In genomic region chr3:51357624-51358023, GRCm38 (mm10) we compare ENCODE assay signal across 8 mouse cellular contexts. TPM values are rescaled to one million over a fixed set of nuclear protein-coding genes. Genes with fewer than 3 reads are reported as not detected.
DNase-seq lines count a peak whose midpoint lies in the region; TF ChIP-seq lines count a peak whose summit lies in the region.
"Had no signal": no experiment of that assay in that cellular context is flagged by ENCODE, and none has a peak within 500 bp of the region (broad histone marks: within the 10 kb centered on the region; RNA-seq: fewer than 3 reads in every experiment).

No protein-coding gene starts in this region.

- WGBS in macrophage (ENCODE audit: missing documents): 67% methylated on average over 13 of the region's 14 CpGs

- H3K9ac ChIP-seq in CH12.LX (ENCODE audit: insufficient read depth, low read depth): peak overlapping the region; percentile 61

- H3K79me2 ChIP-seq in CH12.LX (replicated peaks; ENCODE audit: control insufficient read depth, extremely low read depth, insufficient read depth, poor library complexity, severe bottlenecking): no peaks in the 10 kb centered on the region
- no peaks in the 10 kb centered on the region for H3K79me2 ChIP-seq in macrophage (ENCODE audit: inconsistent target)

- no peak for TF ChIP-seq POLR2A in CH12.LX (IDR thresholded peaks at IDR 0.05; ENCODE audit: low read depth, low read length)

- DNase-seq in CH12.LX (ENCODE audit: extremely low read depth) (peak; percentile 76), MEL-GATA-1-ER (ENCODE audit: extremely low read depth, low read depth) (peak; percentile 78)
- DNase-seq in forelimb bud, embryonic 11.5 days (ENCODE audit: low read depth, low spot score): peak; percentile 45
- DNase-seq in cerebellum, postnatal 25 days: no peak
- no peak for DNase-seq in layer of hippocampus, adult 11-12 months (ENCODE audit: low spot score)
- no peak for DNase-seq in cerebellum, adult 18-20 months

- TF ChIP-seq EP300 in CH12.LX (IDR thresholded peaks at IDR 0.05; ENCODE audit: low read length): no peak

- H3K27me3 ChIP-seq in CH12.LX (replicated peaks): no peaks in the 10 kb centered on the region

- H3K4me2 ChIP-seq in CH12.LX (ENCODE audit: insufficient read depth, low read depth, poor library complexity, severe bottlenecking): peak overlapping the region; percentile 52

- no peak for TF ChIP-seq CTCF in CH12.LX (conservative IDR thresholded peaks at IDR 0.05 in 1 of 2, IDR thresholded peaks at IDR 0.05 in 1 of 2; ENCODE audit: low read depth in 2 of 2, low read length in 2 of 2)

- H3K9me3 ChIP-seq in CH12.LX (replicated peaks; ENCODE audit: low read length): no peaks in the 10 kb centered on the region

- H3K36me3 ChIP-seq in CH12.LX (replicated peaks in 1 of 2; ENCODE audit: control insufficient read depth in 1 of 2, insufficient read depth in 1 of 2, low read length in 1 of 2): no peaks in the 10 kb centered on the region
- H3K36me3 ChIP-seq in macrophage (ENCODE audit: inconsistent target): no peaks in the 10 kb centered on the region

- TF ChIP-seq RAD21 in CH12.LX (IDR thresholded peaks at IDR 0.05; ENCODE audit: low read depth, low read length): no peak

- in situ Hi-C loops in CH12.LX (cut with MboI; ENCODE audit: low pct_ligation_motif_present, low pct_unique_long_range_greater_than_20kb, low sequenced_read_pairs): loop anchor here (10.0 kb wide), 1 partner anchor 73 kb away; no protein-coding TSS in a partner anchor

- H3K4me3 ChIP-seq in CH12.LX (replicated peaks in 1 of 3; ENCODE audit: low read depth in 2 of 3, low read length in 2 of 3, poor library complexity in 1 of 3) (peak overlapping the region; percentile 75 to 94 (median 91)), macrophage (ENCODE audit: inconsistent target) (peak overlapping the region; percentile 80)

- H3K4me1 ChIP-seq in CH12.LX (ENCODE audit: control insufficient read depth in 1 of 2, insufficient read depth in 2 of 2): peaks cover 4% of the 10 kb centered on the region in 2 experiments

- dilution Hi-C loops in CH12.LX (cut with MboI; ENCODE audit: extremely low pct_ligation_motif_present, extremely low pct_unique_long_range_greater_than_20kb, low sequenced_read_pairs): no loop called here

- no peak overlapping the region for H3K27ac ChIP-seq in CH12.LX (ENCODE audit: insufficient read depth, low read depth)
- no peak overlapping the region for H3K27ac ChIP-seq in macrophage

TF ChIP-seq in CH12.LX, 34 proteins besides CTCF, POLR2A, EP300 and RAD21:
- no peak for TF ChIP-seq MAZ (IDR thresholded peaks at IDR 0.05; ENCODE audit: low read depth, low read length)
- TF ChIP-seq IRF4 (IDR thresholded peaks at IDR 0.05; ENCODE audit: low read depth, low read length): no peak
- TF ChIP-seq TBP (conservative IDR thresholded peaks at IDR 0.05; ENCODE audit: low read depth, low read length): peak; percentile 97
- peak; percentile 91 for TF ChIP-seq ZNF384 (IDR thresholded peaks at IDR 0.05; ENCODE audit: low read depth, low read length)
- TF ChIP-seq HCFC1 (IDR thresholded peaks at IDR 0.05; ENCODE audit: low read depth, low read length): no peak
- TF ChIP-seq USF2 (conservative IDR thresholded peaks at IDR 0.05; ENCODE audit: low read depth, low read length): no peak
- no peak for TF ChIP-seq MEF2A (IDR thresholded peaks at IDR 0.05; ENCODE audit: borderline replicate concordance, low read depth, low read length)
- no peak for TF ChIP-seq CHD1 (IDR thresholded peaks at IDR 0.05; ENCODE audit: low read depth, low read length)
- peak; percentile 37; the same call in 1 of the 2 replicates for TF ChIP-seq ELF1 (IDR thresholded peaks at IDR 0.05; ENCODE audit: low read depth, low read length)
- TF ChIP-seq RCOR1 (conservative IDR thresholded peaks at IDR 0.05; ENCODE audit: low read depth, low read length): no peak
- TF ChIP-seq JUND (conservative IDR thresholded peaks at IDR 0.05; ENCODE audit: low read depth, low read length): no peak
- 0 out of 2 replicates have a peak, but pooled peaks have one; percentile 40 for TF ChIP-seq MAFK (IDR thresholded peaks at IDR 0.05; ENCODE audit: insufficient replicate concordance, low read length)
TF ChIP-seq in CH12.LX: peak in this region for 4.

RNA-seq across cellular contexts. Expression of gene Elf2, which starts 17.2 kb away (rescaled TPM):
- total RNA-seq in CH12.LX (2012; rRNA removed) (30.5 and 31.2 TPM in 2 replicates), CH12.LX (2014; rRNA removed) (41.2 and 42.8 TPM in 2 replicates)
- polyA plus RNA-seq in CH12.LX (2012; ENCODE audit: insufficient read length, low read depth) (30.1 and 32.2 TPM in 2 replicates), macrophage (2018) (38.0 to 40.4 TPM (median 38.7 TPM) in 3 replicates)
- total RNA-seq in macrophage (2018; cell fraction: chromatin; rRNA removed): 100 to 1,000 TPM; 117 to 322 (median 208) TPM
- 10 to 100 TPM; 29.4 to 66.9 (median 48.2) TPM for total RNA-seq in macrophage (2018; cell fraction: cytosol; rRNA removed)
- total RNA-seq in macrophage (2018; cell fraction: nucleus; rRNA removed): 100 to 1,000 TPM in 19 of 26 experiments, 10 to 100 TPM in 7; 63.4 to 181 (median 112) TPM

RNA-seq across cellular contexts. Expression of gene Mgarp, which starts 38.9 kb away (rescaled TPM):
- total RNA-seq in CH12.LX (2012; rRNA removed) (not detected in 2 replicates), CH12.LX (2014; rRNA removed) (not detected in 2 replicates)
- polyA plus RNA-seq in CH12.LX (2012; ENCODE audit: insufficient read length, low read depth) (0.23 TPM in 1 of 2 replicates, not detected in the other), macrophage (2018) (not detected in 3 replicates)
- total RNA-seq in macrophage (2018; cell fraction: chromatin; rRNA removed): 1 to 10 TPM in 1 of 26 experiments, not detected in 25; 1.1 TPM
- total RNA-seq in macrophage (2018; cell fraction: cytosol; rRNA removed): under 1 TPM in 1 of 26 experiments, not detected in 25; 0.11 TPM
- total RNA-seq in macrophage (2018; cell fraction: nucleus; rRNA removed): not detected
- total RNA-seq: liver, adult 2 months had no signal
- polyA plus RNA-seq: liver, adult 2 months had no signal

RNA-seq across cellular contexts. Expression of gene Ndufc1, which starts 51.2 kb away (rescaled TPM):
- total RNA-seq in CH12.LX (2012; rRNA removed) (213 and 233 TPM in 2 replicates), CH12.LX (2014; rRNA removed) (206 and 234 TPM in 2 replicates)
- polyA plus RNA-seq in CH12.LX (2012; ENCODE audit: insufficient read length, low read depth) (109 and 159 TPM in 2 replicates), macrophage (2018) (52.1 to 187 TPM (median 175 TPM) in 3 replicates)
- total RNA-seq in macrophage (2018; cell fraction: chromatin; rRNA removed): 10 to 100 TPM in 1 of 26 experiments, 1 to 10 TPM in 23, not detected in 2; 1.6 to 24.6 (median 4.6) TPM
- total RNA-seq in macrophage (2018; cell fraction: cytosol; rRNA removed): 100 to 1,000 TPM; 112 to 172 (median 144) TPM
- 10 to 100 TPM in 20 of 26 experiments, 1 to 10 TPM in 6; 4.5 to 32.2 (median 15.8) TPM for total RNA-seq in macrophage (2018; cell fraction: nucleus; rRNA removed)

RNA-seq across cellular contexts. Expression of gene Naa15, which starts 57.3 kb away (rescaled TPM):
- total RNA-seq in CH12.LX (2012; rRNA removed): 27.6 and 34.1 TPM in 2 replicates
- 59.0 and 59.9 TPM in 2 replicates for total RNA-seq in CH12.LX (2014; rRNA removed)
- polyA plus RNA-seq in CH12.LX (2012; ENCODE audit: insufficient read length, low read depth): 85.8 and 95.3 TPM in 2 replicates
- total RNA-seq in macrophage (2018; cell fraction: chromatin; rRNA removed): 100 to 1,000 TPM; 114 to 283 (median 163) TPM
- total RNA-seq in macrophage (2018; cell fraction: cytosol; rRNA removed): 10 to 100 TPM; 27.9 to 46.3 (median 34.9) TPM
- total RNA-seq in macrophage (2018; cell fraction: nucleus; rRNA removed): 100 to 1,000 TPM in 10 of 26 experiments, 10 to 100 TPM in 16; 60.5 to 158 (median 90.6) TPM
- 23.7 to 44.8 TPM (median 39.3 TPM) in 3 replicates for polyA plus RNA-seq in macrophage (2018)

Comparison
In these comparisons a context has a peak if more than half of its experiments do, and no peak if none do; other contexts are left out.
1. DNase-seq: peak in CH12.LX (single experiment), MEL-GATA-1-ER (single experiment) and forelimb bud, embryonic 11.5 days (single experiment); none in cerebellum, postnatal 25 days (0 of 2), layer of hippocampus, adult 11-12 months (single experiment) and cerebellum, adult 18-20 months (0 of 2).